Mouse (Mus musculus) adrenal gland, postnatal 36 days (tissue): ENCODE measurements at regions not wholly inside any gene's neighbourhood (a gene's known extent, or its start where the extent isn't known, plus 50 kb on each side); places are given as distances from the start of the nearest gene placed in this dataset.

Source experiments
- DNase-seq, 2 experiments: peaks; one replicate each; pipeline ENCODE4 v3.0.0; 2021; ENCODE audit warnings: mixed read lengths in 1 of 2

- no peak for DNase-seq
Observed at GRCm38 (mm10) chr9:120723026-120723425, 151.8 kb downstream of the Rpl14 start.

- DNase-seq = no peak
Observed at GRCm38 (mm10) chr9:120731952-120732622, 160.8 kb downstream of the Rpl14 start.

GRCm38 (mm10) chr9:120732650-120733293 lies 161.5 kb downstream of the Rpl14 start:
- DNase-seq = no peak

GRCm38 (mm10) chr9:120733681-120734465 lies 162.6 kb downstream of the Rpl14 start:
- peak; percentile 48 to 71 for DNase-seq

- DNase-seq = peak; percentile 80 to 81
Observed at GRCm38 (mm10) chr9:120735217-120735616, 164.0 kb downstream of the Rpl14 start.

GRCm38 (mm10) chr9:120737956-120738355 lies 166.7 kb downstream of the Rpl14 start:
- DNase-seq = peak; percentile 15 to 17

GRCm38 (mm10) chr9:120739199-120739952 lies 168.1 kb downstream of the Rpl14 start:
- peak; percentile 77 to 80 for DNase-seq

GRCm38 (mm10) chr9:120739953-120740524 lies 168.8 kb downstream of the Rpl14 start:
- DNase-seq = no peak

- peak; percentile 50 to 55 for DNase-seq
Observed at GRCm38 (mm10) chr9:120741521-120741920, 170.3 kb downstream of the Rpl14 start.

- DNase-seq = peak in 1 of 2 experiments; percentile 36
Observed at GRCm38 (mm10) chr9:120743455-120743854, 172.2 kb downstream of the Rpl14 start.

- DNase-seq = no peak
Observed at GRCm38 (mm10) chr9:120745674-120746073, 174.4 kb downstream of the Rpl14 start.

GRCm38 (mm10) chr9:120750820-120751219 lies 178.2 kb upstream of the Ctnnb1 start:
- DNase-seq = peak in 1 of 2 experiments; percentile 29

GRCm38 (mm10) chr9:120751686-120752484 lies 177.1 kb upstream of the Ctnnb1 start:
- DNase-seq = no peak

GRCm38 (mm10) chr9:120754151-120754550 lies 174.9 kb upstream of the Ctnnb1 start:
- DNase-seq = no peak

- DNase-seq = no peak
Observed at GRCm38 (mm10) chr9:120755486-120755885, 173.5 kb upstream of the Ctnnb1 start.

GRCm38 (mm10) chr9:120758003-120758402 lies 171.0 kb upstream of the Ctnnb1 start:
- no peak for DNase-seq

- DNase-seq = no peak
Observed at GRCm38 (mm10) chr9:120758632-120759031, 170.4 kb upstream of the Ctnnb1 start.

- peak; percentile 38 to 62 for DNase-seq
Observed at GRCm38 (mm10) chr9:120759771-120760170, 169.2 kb upstream of the Ctnnb1 start.

- no peak for DNase-seq
Observed at GRCm38 (mm10) chr9:120763802-120764201, 165.2 kb upstream of the Ctnnb1 start.

GRCm38 (mm10) chr9:120764663-120765062 lies 164.4 kb upstream of the Ctnnb1 start:
- no peak for DNase-seq

GRCm38 (mm10) chr9:120765292-120765691 lies 163.7 kb upstream of the Ctnnb1 start:
- DNase-seq = no peak
